Comparison of ENCODE assay signal across 8 mouse cellular contexts in genomic region chr2:26153909-26154340, GRCm38 (mm10). TPM values are rescaled to one million over a fixed set of nuclear protein-coding genes. Genes with fewer than 3 reads are reported as not detected.
DNase-seq lines count a peak whose midpoint lies in the region; ATAC-seq lines count a peak whose summit lies in the region.

No protein-coding gene starts in this region.

- H3K9ac ChIP-seq in forebrain, embryonic 16.5 days (replicated peaks; ENCODE audit: low read depth, low read length) = no peak overlapping the region
- no peak overlapping the region for H3K9ac ChIP-seq in kidney, embryonic 16.5 days (replicated peaks; ENCODE audit: low read length)
- H3K9ac ChIP-seq in midbrain, embryonic 12.5 days (replicated peaks) = no peak overlapping the region

- no peaks in the 10 kb centered on the region for H3K36me3 ChIP-seq in forebrain, embryonic 16.5 days (ENCODE audit: control insufficient read depth, insufficient read depth)
- H3K36me3 ChIP-seq in kidney, embryonic 16.5 days (ENCODE audit: insufficient read depth, low read length) = no peaks in the 10 kb centered on the region
- H3K36me3 ChIP-seq in midbrain, embryonic 12.5 days = no peaks in the 10 kb centered on the region

- H3K27me3 ChIP-seq in forebrain, embryonic 16.5 days (replicated peaks; ENCODE audit: control insufficient read depth, insufficient read depth, low read length) = no peaks in the 10 kb centered on the region
- H3K27me3 ChIP-seq in kidney, embryonic 16.5 days (ENCODE audit: insufficient read depth, low read length) = no peaks in the 10 kb centered on the region
- H3K27me3 ChIP-seq in midbrain, embryonic 12.5 days = no peaks in the 10 kb centered on the region

- DNase-seq in adrenal gland, postnatal 14 days = peak; percentile 46
- no peak for DNase-seq in adrenal gland, adult 2 months
- peak; percentile 69 for DNase-seq in A20 (ENCODE audit: low read depth, low spot score)
- peak; percentile 72 for DNase-seq in c-Kit-positive CD71-positive TER-119-positive erythroid progenitor cells, embryonic 14.5 days (ENCODE audit: low spot score)
- DNase-seq in thymus, postnatal 4 days = peak; percentile 46

- H3K4me2 ChIP-seq in forebrain, embryonic 16.5 days (ENCODE audit: low read length) = no peak overlapping the region
- H3K4me2 ChIP-seq in kidney, embryonic 16.5 days (replicated peaks; ENCODE audit: low read depth, low read length) = no peak overlapping the region
- no peak overlapping the region for H3K4me2 ChIP-seq in midbrain, embryonic 12.5 days (replicated peaks)

- H3K9me3 ChIP-seq in forebrain, embryonic 16.5 days (ENCODE audit: control insufficient read depth, low read length) = no peaks in the 10 kb centered on the region
- no peaks in the 10 kb centered on the region for H3K9me3 ChIP-seq in kidney, embryonic 16.5 days (ENCODE audit: low read length)
- H3K9me3 ChIP-seq in midbrain, embryonic 12.5 days = no peaks in the 10 kb centered on the region

- 4% methylated on average over 4 of the region's 4 CpGs for WGBS in forebrain, embryonic 16.5 days
- 6% methylated on average over 4 of the region's 4 CpGs for WGBS in kidney, embryonic 16.5 days
- WGBS in midbrain, embryonic 12.5 days = 6% methylated on average over 4 of the region's 4 CpGs

- peak; percentile 81 for ATAC-seq in forebrain, embryonic 16.5 days
- ATAC-seq in kidney, embryonic 16.5 days (ENCODE audit: low FRiP score, low TSS enrichment) = peak; percentile 63; the same call in 1 of the 2 replicates
- peak; percentile 58; the same call in 1 of the 2 replicates for ATAC-seq in midbrain, embryonic 12.5 days (ENCODE audit: low FRiP score, low read depth)

- no peak overlapping the region for H3K27ac ChIP-seq in forebrain, embryonic 16.5 days (ENCODE audit: low read length)
- H3K27ac ChIP-seq in kidney, embryonic 16.5 days (ENCODE audit: low read length) = no peak overlapping the region
- no peak overlapping the region for H3K27ac ChIP-seq in midbrain, embryonic 12.5 days (replicated peaks)

- H3K4me3 ChIP-seq in forebrain, embryonic 16.5 days (replicated peaks; ENCODE audit: low read length) = no peak overlapping the region
- H3K4me3 ChIP-seq in kidney, embryonic 16.5 days (ENCODE audit: low read length) = no peak overlapping the region
- no peak overlapping the region for H3K4me3 ChIP-seq in midbrain, embryonic 12.5 days

- peaks cover 20% of the 10 kb centered on the region for H3K4me1 ChIP-seq in forebrain, embryonic 16.5 days (replicated peaks; ENCODE audit: control insufficient read depth, insufficient read depth, low read length)
- H3K4me1 ChIP-seq in kidney, embryonic 16.5 days (ENCODE audit: insufficient read depth, low read length) = no peaks in the 10 kb centered on the region
- peaks cover 15% of the 10 kb centered on the region for H3K4me1 ChIP-seq in midbrain, embryonic 12.5 days

RNA-seq across cellular contexts. Expression of gene Nacc2, which starts 30.9 kb away (rescaled TPM):
- 25.9 and 30.5 TPM in 2 replicates for total RNA-seq in adrenal gland, postnatal 14 days (2021)
- total RNA-seq in adrenal gland, adult 2 months (2021) = 10 to 100 TPM; 36.1 to 52.3 TPM
- 69.8 and 94.3 TPM in 2 replicates for polyA plus RNA-seq in adrenal gland, adult 2 months (2012; rRNA removed)
- polyA plus RNA-seq in forebrain, embryonic 16.5 days (2015; fragmentation: Nextera tagmentation; extraction: Ambion mirVana) = 13.3 and 16.1 TPM in 2 replicates
- polyA plus RNA-seq in kidney, embryonic 16.5 days (2015; fragmentation: Nextera tagmentation; extraction: Ambion mirVana) = 12.7 and 13.3 TPM in 2 replicates
- 8.7 and 11.1 TPM in 2 replicates for polyA plus RNA-seq in midbrain, embryonic 12.5 days (2016; fragmentation: Nextera tagmentation; extraction: Ambion mirVana)

RNA-seq across cellular contexts. Expression of gene Lhx3, which starts 54.2 kb away (rescaled TPM):
- 0.30 TPM in 1 of 2 replicates, not detected in the other for total RNA-seq in adrenal gland, postnatal 14 days (2021)
- total RNA-seq in adrenal gland, adult 2 months (2021) = 1 to 10 TPM in 1 of 2 experiments, not detected in 1; 2.6 TPM
- 0.84 and 1.4 TPM in 2 replicates for polyA plus RNA-seq in adrenal gland, adult 2 months (2012; rRNA removed)
- not detected in 2 replicates for polyA plus RNA-seq in forebrain, embryonic 16.5 days (2015; fragmentation: Nextera tagmentation; extraction: Ambion mirVana)
- polyA plus RNA-seq in kidney, embryonic 16.5 days (2015; fragmentation: Nextera tagmentation; extraction: Ambion mirVana) = 0.09 TPM in 1 of 2 replicates, not detected in the other
- 0.10 and 0.13 TPM in 2 replicates for polyA plus RNA-seq in midbrain, embryonic 12.5 days (2016; fragmentation: Nextera tagmentation; extraction: Ambion mirVana)
